Mouse (Mus musculus): ENCODE measurements around the gene Ces1b. TPM values are rescaled to one million over a fixed set of nuclear protein-coding genes. Genes with fewer than 3 reads are reported as not detected.

The Ces1b gene
- polyA plus RNA-seq, 1 experiment from 2014 or later = 0.06 TPM

GRCm38 (mm10) chr8:93010286-93010685 lies 69.5 kb downstream of the Ces1b start:
- Histone ChIP-seq H3K36me3 (no peaks in the 10 kb centered on the region), H3K9ac (no peak overlapping the region), H3K27me3 (no peaks in the 10 kb centered on the region), H3K9me3 (replicated peaks) (no peaks in the 10 kb centered on the region), H3K27ac (no peak overlapping the region), H3K4me3 (no peak overlapping the region), H3K4me2 (no peak overlapping the region), H3K4me1 (replicated peaks) (no peaks in the 10 kb centered on the region)
- 22% methylated on average over 5 of the region's 5 CpGs for WGBS
- ATAC-seq (replicated peaks; ENCODE audit: insufficient number of reproducible peaks, insufficient read depth, low FRiP score, low read depth) = no peak

Other genes with a start within 250 kb of the Ces1b start
- 4.0 and 8.2 TPM in 2 replicates for gene Lpcat2, start 224.7 kb downstream of the Ces1b start, polyA plus RNA-seq (2015; fragmentation: Nextera tagmentation; extraction: Ambion mirVana)
- 0.13 and 0.14 TPM in 2 replicates for gene Capns2, start 178.6 kb downstream of the Ces1b start, polyA plus RNA-seq (2015; fragmentation: Nextera tagmentation; extraction: Ambion mirVana)
- gene Slc6a2, start 119.9 kb downstream of the Ces1b start, polyA plus RNA-seq (2015; fragmentation: Nextera tagmentation; extraction: Ambion mirVana) = 0.03 and 2.9 TPM in 2 replicates
- gene Ces1a, start 31.8 kb downstream of the Ces1b start, polyA plus RNA-seq (2015; fragmentation: Nextera tagmentation; extraction: Ambion mirVana) = not detected in 2 replicates
- gene Ces1c, start 51.3 kb upstream of the Ces1b start, polyA plus RNA-seq (2015; fragmentation: Nextera tagmentation; extraction: Ambion mirVana) = not detected in 2 replicates
- gene Ces1d, start 117.8 kb upstream of the Ces1b start, polyA plus RNA-seq (2015; fragmentation: Nextera tagmentation; extraction: Ambion mirVana) = 1.8 and 4.0 TPM in 2 replicates
- 0.18 and 0.43 TPM in 2 replicates for gene Ces1e, start 149.6 kb upstream of the Ces1b start, polyA plus RNA-seq (2015; fragmentation: Nextera tagmentation; extraction: Ambion mirVana)
- 0.19 and 0.20 TPM in 2 replicates for gene Ces1f, start 199.7 kb upstream of the Ces1b start, polyA plus RNA-seq (2015; fragmentation: Nextera tagmentation; extraction: Ambion mirVana)